Mouse (Mus musculus): Measurements from ENCODE around the gene Gm20662. TPM values are rescaled to one million over a fixed set of nuclear protein-coding genes. Genes with fewer than 3 reads are reported as not detected.

Gm20662 gene
- polyA plus RNA-seq (2014; fragmentation: Nextera tagmentation; extraction: Ambion mirVana): 0.52 and 0.90 TPM in 2 replicates

- no peaks in the 10 kb centered on the region for H3K27me3 ChIP-seq (ENCODE audit: control insufficient read depth, insufficient read depth, low read length)
- no peak within 1 kb of the TSS for H3K4me2 ChIP-seq
- 83% methylated on average over 5 of the region's 5 CpGs for WGBS (ENCODE audit: insufficient replicate concordance)
- H3K36me3 ChIP-seq (ENCODE audit: control insufficient read depth, insufficient read depth, low read length): no peaks in the 10 kb centered on the region
- no peak within 1 kb of the TSS for H3K27ac ChIP-seq (ENCODE audit: low read depth, low read length)
- no peak for ATAC-seq (replicated peaks; ENCODE audit: insufficient number of reproducible peaks, low FRiP score, low TSS enrichment)
- peaks cover 6% of the 10 kb centered on the region for H3K4me1 ChIP-seq (ENCODE audit: control insufficient read depth, insufficient read depth, low read length)
- H3K9ac ChIP-seq (ENCODE audit: low read depth, low read length): no peak within 1 kb of the TSS
- H3K9me3 ChIP-seq (replicated peaks; ENCODE audit: control insufficient read depth, low read length): no peaks in the 10 kb centered on the region
- no peak within 1 kb of the TSS for H3K4me3 ChIP-seq (ENCODE audit: low read depth, low read length)
Observed at GRCm38 (mm10) chr9:107996049-107996448, at the start of gene Gm20662. Gene Gm20662, plus strand, starts transcription at chr9:107996349.

- no peaks in the 10 kb centered on the region for H3K27me3 ChIP-seq (ENCODE audit: control insufficient read depth, insufficient read depth, low read length)
- peaks cover 7% of the 10 kb centered on the region for H3K4me1 ChIP-seq (ENCODE audit: control insufficient read depth, insufficient read depth, low read length)
- no peak overlapping the region for H3K27ac ChIP-seq (ENCODE audit: low read depth, low read length)
- H3K4me2 ChIP-seq: no peak overlapping the region
- ATAC-seq (replicated peaks; ENCODE audit: insufficient number of reproducible peaks, low FRiP score, low TSS enrichment): no peak
- H3K9ac ChIP-seq (ENCODE audit: low read depth, low read length): no peak overlapping the region
- WGBS (ENCODE audit: insufficient replicate concordance): 86% methylated on average over 31 of the region's 31 CpGs
- no peaks in the 10 kb centered on the region for H3K36me3 ChIP-seq (ENCODE audit: control insufficient read depth, insufficient read depth, low read length)
- H3K4me3 ChIP-seq (ENCODE audit: low read depth, low read length): no peak overlapping the region
- no peaks in the 10 kb centered on the region for H3K9me3 ChIP-seq (replicated peaks; ENCODE audit: control insufficient read depth, low read length)
Observed at GRCm38 (mm10) chr9:107947241-107948194, 48.6 kb upstream of the Gm20662 start.

- no peak for ATAC-seq (replicated peaks; ENCODE audit: insufficient number of reproducible peaks, low FRiP score, low TSS enrichment)
- WGBS (ENCODE audit: insufficient replicate concordance): 77% methylated on average over 13 of the region's 13 CpGs
- Histone ChIP-seq H3K27ac (ENCODE audit: low read depth, low read length) (no peak overlapping the region), H3K9me3 (replicated peaks; ENCODE audit: control insufficient read depth, low read length) (no peaks in the 10 kb centered on the region), H3K27me3 (ENCODE audit: control insufficient read depth, insufficient read depth, low read length) (no peaks in the 10 kb centered on the region), H3K4me3 (ENCODE audit: low read depth, low read length) (no peak overlapping the region), H3K4me1 (ENCODE audit: control insufficient read depth, insufficient read depth, low read length) (peaks cover 7% of the 10 kb centered on the region), H3K36me3 (ENCODE audit: control insufficient read depth, insufficient read depth, low read length) (no peaks in the 10 kb centered on the region), H3K9ac (ENCODE audit: low read depth, low read length) (no peak overlapping the region), H3K4me2 (no peak overlapping the region)
Observed at GRCm38 (mm10) chr9:107949184-107949921, 46.8 kb upstream of the Gm20662 start.

- no peaks in the 10 kb centered on the region for H3K27me3 ChIP-seq (ENCODE audit: control insufficient read depth, insufficient read depth, low read length)
- H3K4me2 ChIP-seq: peak within 1 kb of the TSS; percentile 78
- WGBS (ENCODE audit: insufficient replicate concordance): 91% methylated on average over 10 of the region's 10 CpGs
- H3K9ac ChIP-seq (ENCODE audit: low read depth, low read length): peak within 1 kb of the TSS; percentile 75
- peak within 1 kb of the TSS; percentile 62; the same call in 1 of the 2 replicates for H3K27ac ChIP-seq (ENCODE audit: low read depth, low read length)
- H3K4me3 ChIP-seq (ENCODE audit: low read depth, low read length): peak within 1 kb of the TSS; percentile 59
- no peaks in the 10 kb centered on the region for H3K36me3 ChIP-seq (ENCODE audit: control insufficient read depth, insufficient read depth, low read length)
- H3K9me3 ChIP-seq (replicated peaks; ENCODE audit: control insufficient read depth, low read length): no peaks in the 10 kb centered on the region
- H3K4me1 ChIP-seq (ENCODE audit: control insufficient read depth, insufficient read depth, low read length): peaks cover 7% of the 10 kb centered on the region
- no peak for ATAC-seq (replicated peaks; ENCODE audit: insufficient number of reproducible peaks, low FRiP score, low TSS enrichment)
Observed at GRCm38 (mm10) chr9:107949922-107950235, 46.3 kb upstream of the Gm20662 start, which contains the start of gene Traip. Gene Traip, plus strand, starts transcription at chr9:107950136.

GRCm38 (mm10) chr9:107950460-107951355 lies 45.4 kb upstream of the Gm20662 start:
- H3K4me3 ChIP-seq (ENCODE audit: low read depth, low read length): peak overlapping the region; percentile 59
- H3K36me3 ChIP-seq (ENCODE audit: control insufficient read depth, insufficient read depth, low read length): no peaks in the 10 kb centered on the region
- no peaks in the 10 kb centered on the region for H3K27me3 ChIP-seq (ENCODE audit: control insufficient read depth, insufficient read depth, low read length)
- H3K9ac ChIP-seq (ENCODE audit: low read depth, low read length): peak overlapping the region; percentile 75
- peak overlapping the region; percentile 62; the same call in 1 of the 2 replicates for H3K27ac ChIP-seq (ENCODE audit: low read depth, low read length)
- peak overlapping the region; percentile 78 for H3K4me2 ChIP-seq
- H3K9me3 ChIP-seq (replicated peaks; ENCODE audit: control insufficient read depth, low read length): no peaks in the 10 kb centered on the region
- peak; percentile 81 for ATAC-seq (replicated peaks; ENCODE audit: insufficient number of reproducible peaks, low FRiP score, low TSS enrichment)
- 17% methylated on average over 45 of the region's 45 CpGs for WGBS (ENCODE audit: insufficient replicate concordance)
- H3K4me1 ChIP-seq (ENCODE audit: control insufficient read depth, insufficient read depth, low read length): peaks cover 9% of the 10 kb centered on the region

DNA sequence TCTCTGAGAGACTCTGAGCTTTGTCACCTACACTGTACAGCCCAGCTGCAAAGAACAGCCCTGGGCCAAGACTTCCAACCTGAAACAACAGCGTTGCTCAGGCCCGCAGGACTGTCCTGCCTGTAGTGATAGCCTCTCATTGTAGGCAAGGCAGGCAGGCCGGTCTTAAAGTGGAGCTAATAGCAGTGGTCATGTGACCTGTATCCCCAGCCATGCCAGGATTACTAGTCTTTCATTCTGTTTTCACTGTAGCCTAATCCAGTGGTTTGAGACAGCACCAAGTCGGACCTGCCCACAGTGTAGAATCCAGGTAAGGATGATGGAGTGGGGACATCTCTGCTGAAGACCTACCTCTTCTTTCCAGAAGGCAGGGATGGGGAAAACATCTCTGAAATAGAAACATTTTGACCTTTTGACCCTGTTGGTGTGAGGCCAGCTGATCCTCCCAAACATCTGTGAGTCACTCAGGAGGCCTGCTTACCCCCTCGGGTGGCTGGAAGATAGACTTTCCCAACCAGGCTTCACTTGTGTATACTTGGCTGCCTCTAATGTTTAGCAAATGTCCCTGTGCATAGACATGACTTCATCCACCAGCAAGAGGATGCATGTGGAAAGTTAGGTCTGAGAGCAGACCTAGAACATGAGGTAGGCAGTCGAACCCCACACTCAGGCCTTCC lies 40.4 kb upstream of the Gm20662 start:
- Histone ChIP-seq H3K36me3 (ENCODE audit: control insufficient read depth, insufficient read depth, low read length) (peaks cover 17% of the 10 kb centered on the region; the same call in 1 of the 2 replicates), H3K27me3 (ENCODE audit: control insufficient read depth, insufficient read depth, low read length) (no peaks in the 10 kb centered on the region), H3K4me3 (ENCODE audit: low read depth, low read length) (no peak overlapping the region), H3K9me3 (replicated peaks; ENCODE audit: control insufficient read depth, low read length) (no peaks in the 10 kb centered on the region), H3K9ac (ENCODE audit: low read depth, low read length) (no peak overlapping the region), H3K4me1 (ENCODE audit: control insufficient read depth, insufficient read depth, low read length) (peaks cover 9% of the 10 kb centered on the region), H3K4me2 (no peak overlapping the region), H3K27ac (ENCODE audit: low read depth, low read length) (no peak overlapping the region)
- WGBS (ENCODE audit: insufficient replicate concordance): 65% methylated on average over 6 of the region's 6 CpGs
- ATAC-seq (replicated peaks; ENCODE audit: insufficient number of reproducible peaks, low FRiP score, low TSS enrichment): no peak

DNA sequence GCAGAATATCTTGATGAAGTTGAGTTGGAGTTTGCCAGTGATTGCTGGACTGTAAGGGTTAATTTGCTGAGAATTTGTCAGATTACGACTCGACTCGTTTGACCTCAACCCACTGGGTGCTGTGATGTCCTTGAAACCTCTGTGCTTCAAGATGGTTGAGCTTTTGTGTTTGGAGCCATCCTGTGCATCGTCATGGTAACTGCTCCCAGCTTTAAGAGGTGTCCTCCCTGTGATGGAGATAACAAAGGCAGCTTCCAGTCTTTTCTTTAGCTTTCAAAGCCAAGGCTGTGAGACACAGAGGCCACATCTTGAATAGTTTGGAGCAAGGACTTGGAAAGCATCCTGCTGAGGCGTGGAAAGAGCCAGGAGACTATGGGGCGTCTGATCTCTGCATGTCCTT lies 39.0 kb upstream of the Gm20662 start:
- H3K27me3 ChIP-seq (ENCODE audit: control insufficient read depth, insufficient read depth, low read length): no peaks in the 10 kb centered on the region
- no peak overlapping the region for H3K27ac ChIP-seq (ENCODE audit: low read depth, low read length)
- 0 out of 2 replicates have a peak, but pooled peaks cover 5% of the 10 kb centered on the region for H3K4me1 ChIP-seq (ENCODE audit: control insufficient read depth, insufficient read depth, low read length)
- no peak overlapping the region for H3K4me2 ChIP-seq
- ATAC-seq (replicated peaks; ENCODE audit: insufficient number of reproducible peaks, low FRiP score, low TSS enrichment): no peak
- no peak overlapping the region for H3K4me3 ChIP-seq (ENCODE audit: low read depth, low read length)
- H3K9me3 ChIP-seq (replicated peaks; ENCODE audit: control insufficient read depth, low read length): no peaks in the 10 kb centered on the region
- H3K36me3 ChIP-seq (ENCODE audit: control insufficient read depth, insufficient read depth, low read length): peaks cover 23% of the 10 kb centered on the region; the same call in 1 of the 2 replicates
- no peak overlapping the region for H3K9ac ChIP-seq (ENCODE audit: low read depth, low read length)
- WGBS (ENCODE audit: insufficient replicate concordance): 69% methylated on average over 6 of the region's 6 CpGs
